Mouse (Mus musculus): ENCODE results near the gene Flnb.

The Flnb gene

DNA sequence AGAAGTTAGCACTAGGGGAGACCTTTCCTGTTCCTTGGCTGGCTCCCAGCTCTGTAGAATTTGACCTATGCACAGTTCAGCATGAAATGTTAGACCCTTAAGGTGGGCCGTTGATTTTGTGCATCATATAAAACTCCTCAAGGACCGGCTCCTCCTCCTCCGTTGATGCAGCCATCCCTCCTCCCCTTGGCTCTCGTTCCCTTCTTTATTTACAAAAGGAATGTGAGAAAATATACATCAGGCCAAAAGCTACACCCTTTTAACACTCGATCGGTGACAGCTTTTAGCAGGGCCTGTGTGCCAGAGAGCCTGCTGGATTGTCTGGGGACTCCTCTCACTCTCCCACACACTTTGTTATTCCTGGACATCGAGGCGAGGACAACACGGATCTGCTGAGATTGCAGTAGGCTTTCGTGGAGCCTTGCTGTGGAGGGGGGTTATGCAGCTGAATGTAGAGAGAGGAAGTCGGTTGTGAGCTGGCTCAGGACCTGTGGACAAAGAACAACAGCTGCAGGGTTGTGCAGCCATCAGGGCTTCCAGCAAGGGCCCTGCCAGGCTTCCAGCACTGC, 82.8 kb downstream of the Flnb start:
- DNase-seq (ENCODE audit: low spot score): no peak

GRCm38 (mm10) chr14:7901484-7902240, 83.9 kb downstream of the Flnb start:
- DNase-seq (ENCODE audit: low spot score): no peak

- no peak for DNase-seq (ENCODE audit: low spot score)
Measured at GRCm38 (mm10) chr14:7907058-7907457, 89.3 kb downstream of the Flnb start.

- no peak for DNase-seq (ENCODE audit: low spot score)
Measured at GRCm38 (mm10) chr14:7909472-7909871, 91.7 kb downstream of the Flnb start.

GRCm38 (mm10) chr14:7913842-7914241, 96.1 kb downstream of the Flnb start:
- peak; percentile 36 for DNase-seq (ENCODE audit: low spot score)

GRCm38 (mm10) chr14:7914461-7914860, 96.7 kb downstream of the Flnb start:
- DNase-seq (ENCODE audit: low spot score): no peak

- DNase-seq (ENCODE audit: low spot score): no peak
Measured at GRCm38 (mm10) chr14:7918150-7918991, 100.6 kb downstream of the Flnb start.

DNA sequence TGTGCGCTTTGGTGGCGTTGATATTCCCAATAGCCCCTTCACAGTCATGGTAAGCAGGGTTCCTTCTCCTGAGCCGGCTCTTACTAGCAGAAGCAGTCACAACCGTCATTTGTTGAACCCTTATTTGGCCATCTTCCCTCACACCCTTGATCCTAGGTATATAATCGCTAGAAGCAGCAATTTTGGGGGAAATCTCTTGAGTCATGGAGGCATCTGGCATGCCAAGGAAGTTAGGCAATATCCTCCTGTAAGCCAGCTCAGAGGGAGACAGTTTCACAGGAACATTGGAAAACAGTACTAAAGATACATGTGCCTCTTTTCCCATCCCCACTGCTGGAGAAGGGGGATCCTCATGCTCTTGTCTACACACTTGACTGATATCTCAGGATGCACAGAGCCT, 101.6 kb downstream of the Flnb start:
- DNase-seq (ENCODE audit: low spot score): no peak

DNA sequence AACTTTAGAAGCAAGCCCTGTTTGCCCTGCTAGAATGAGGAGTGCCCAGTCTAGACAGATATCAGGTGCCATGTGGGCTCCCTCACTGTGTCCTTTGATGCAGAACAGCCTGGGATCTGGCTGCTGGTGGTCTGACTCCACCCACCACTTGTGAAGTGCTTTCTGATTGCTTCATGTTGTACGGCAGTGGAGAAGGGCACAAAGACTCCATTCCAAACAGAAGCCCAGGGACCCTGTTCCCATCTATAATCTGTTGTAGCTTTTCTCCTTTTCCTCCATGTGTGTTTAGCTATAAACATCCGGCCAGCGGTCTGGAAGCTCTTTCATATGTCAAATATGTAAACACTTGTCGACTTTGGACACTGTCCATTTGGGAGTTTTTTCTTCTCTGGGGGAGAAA, 102.2 kb downstream of the Flnb start:
- DNase-seq (ENCODE audit: low spot score): no peak

DNA sequence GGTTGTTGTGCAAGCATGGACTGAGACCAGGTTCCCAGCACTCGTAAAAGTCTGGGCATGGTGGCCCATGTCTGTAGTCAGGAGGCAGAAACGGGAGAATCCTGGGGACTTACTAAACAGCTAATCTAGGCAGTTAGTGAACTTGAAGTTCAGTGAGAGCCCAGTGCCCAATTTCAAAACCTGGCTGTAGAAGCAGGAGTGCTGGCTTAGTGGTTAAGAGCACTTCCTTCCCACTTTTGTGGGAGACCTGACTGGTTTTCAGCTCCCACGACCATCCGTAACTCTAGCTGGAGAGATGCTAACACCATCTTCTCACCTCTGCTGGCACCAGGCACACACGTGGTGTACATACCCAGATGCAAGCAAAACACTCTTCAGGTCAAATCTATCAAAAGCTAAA, 103.7 kb downstream of the Flnb start:
- DNase-seq (ENCODE audit: low spot score): no peak

DNA sequence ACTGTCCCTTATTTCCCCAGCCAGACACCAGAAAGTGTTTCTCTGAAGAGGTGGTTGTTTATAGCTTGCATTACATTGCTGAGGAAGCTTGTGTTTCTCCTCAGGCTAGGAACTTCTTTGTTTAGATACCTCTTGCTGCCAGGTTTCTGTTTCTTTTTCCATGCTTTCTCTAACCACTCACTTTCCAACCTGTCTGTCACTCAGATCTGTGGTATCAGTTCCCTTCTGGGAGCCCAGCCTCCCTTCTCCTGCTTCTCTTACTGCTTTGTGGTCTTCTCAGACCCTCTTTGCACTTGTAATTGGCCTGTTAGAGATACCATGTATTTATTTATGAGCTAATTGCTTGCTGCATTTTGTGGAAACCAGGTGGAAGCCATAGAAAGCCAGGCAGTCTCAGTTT, 105.9 kb downstream of the Flnb start:
- no peak for DNase-seq (ENCODE audit: low spot score)

GRCm38 (mm10) chr14:7928362-7928761, 110.6 kb downstream of the Flnb start:
- DNase-seq (ENCODE audit: low spot score): no peak

GRCm38 (mm10) chr14:7929029-7929428, 111.3 kb downstream of the Flnb start:
- no peak for DNase-seq (ENCODE audit: low spot score)

GRCm38 (mm10) chr14:7932151-7932550, 114.4 kb downstream of the Flnb start:
- no peak for DNase-seq (ENCODE audit: low spot score)

DNA sequence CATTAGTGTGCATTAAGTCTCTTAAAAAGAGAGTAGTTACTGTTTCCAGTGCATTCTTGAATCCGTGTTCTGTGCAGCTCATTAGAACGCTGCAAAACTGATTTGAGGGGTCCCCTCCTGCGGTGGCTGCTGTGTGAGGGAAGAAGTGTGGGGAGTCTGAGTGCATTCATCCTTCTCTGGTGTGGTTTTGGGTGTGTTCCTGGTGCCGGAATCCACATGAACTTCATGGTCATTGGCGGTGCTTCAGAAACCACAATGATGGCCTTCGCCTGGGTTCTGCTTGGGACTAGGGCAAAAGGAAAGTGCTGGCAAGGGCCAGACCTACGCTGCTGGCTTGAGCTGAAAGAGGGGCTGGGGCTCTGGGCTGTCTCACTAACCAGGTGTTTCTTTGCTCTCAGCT, 116.4 kb downstream of the Flnb start:
- DNase-seq (ENCODE audit: low spot score): no peak

DNA sequence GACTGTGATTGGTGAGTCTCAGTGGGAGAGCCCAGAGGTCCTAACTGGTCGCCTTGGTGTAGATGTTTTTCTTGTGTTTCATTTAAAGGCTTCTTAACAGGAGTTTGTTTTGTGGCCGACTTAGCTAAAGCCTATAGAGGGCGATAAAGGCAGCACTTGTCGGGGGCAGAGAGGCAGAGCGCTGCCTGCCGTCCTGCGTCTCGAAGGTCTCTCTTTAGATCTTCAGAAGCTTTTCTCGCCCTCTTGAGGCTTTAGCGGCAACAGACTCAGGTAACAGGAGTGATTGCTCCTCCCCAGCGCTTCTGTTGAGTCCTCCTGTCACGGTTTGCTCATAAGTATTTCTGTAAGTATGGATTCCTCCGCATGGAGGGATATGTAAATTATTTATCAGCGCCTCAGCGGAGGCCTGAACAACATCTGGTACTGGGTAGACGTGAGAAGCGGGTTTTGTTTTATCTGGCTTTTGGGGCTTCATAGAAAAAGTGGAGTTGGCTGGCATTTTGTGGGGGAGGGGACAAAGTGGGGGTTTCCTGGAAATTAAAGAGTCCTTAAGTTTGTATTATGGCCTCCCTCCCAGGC, 119.4 kb downstream of the Flnb start:
- no peak for DNase-seq (ENCODE audit: low spot score)

DNA sequence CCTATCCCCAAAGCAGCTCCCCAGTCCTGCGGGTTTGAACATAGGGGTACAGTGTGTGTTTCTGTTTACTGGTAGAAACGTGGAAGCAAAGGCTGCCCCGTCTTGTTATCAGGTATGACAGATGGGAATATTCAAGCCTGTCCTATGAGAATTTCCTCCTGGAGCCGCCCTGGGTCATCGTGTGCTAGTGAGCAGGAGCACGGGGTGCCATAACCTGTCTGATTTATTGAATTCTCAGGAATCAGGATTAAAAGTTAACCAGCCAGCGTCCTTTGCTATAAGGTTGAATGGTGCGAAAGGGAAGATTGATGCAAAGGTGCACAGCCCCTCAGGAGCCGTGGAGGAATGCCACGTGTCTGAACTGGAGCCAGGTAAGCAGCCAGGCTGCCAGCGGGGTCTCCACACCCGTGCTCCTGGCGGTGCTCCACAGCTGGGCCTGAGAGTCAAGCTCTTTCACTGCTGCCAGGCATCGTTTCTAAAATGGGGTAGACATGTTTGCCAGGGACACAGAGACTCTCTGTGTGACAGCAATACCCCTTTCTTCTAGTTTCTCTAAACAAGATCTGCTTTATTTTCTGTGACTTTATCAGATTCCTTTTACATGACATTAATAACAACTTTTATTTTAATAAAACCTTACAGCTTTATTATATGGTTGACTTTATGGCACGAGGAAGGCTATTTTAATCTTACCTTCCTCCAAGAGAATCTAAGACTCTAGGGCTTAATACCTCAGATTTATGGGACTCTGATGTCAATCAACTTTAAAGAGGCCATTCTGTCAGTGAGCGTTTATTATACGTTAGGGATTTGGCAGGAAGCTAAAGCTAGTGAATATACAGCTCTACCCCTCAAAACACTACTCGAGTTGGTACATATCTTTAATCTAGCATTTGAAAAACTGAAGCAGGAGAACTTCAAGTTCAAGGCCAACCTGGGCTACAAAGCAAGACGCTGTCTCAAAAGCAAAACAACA, 121.3 kb downstream of the Flnb start:
- no peak for DNase-seq (ENCODE audit: low spot score)

DNA sequence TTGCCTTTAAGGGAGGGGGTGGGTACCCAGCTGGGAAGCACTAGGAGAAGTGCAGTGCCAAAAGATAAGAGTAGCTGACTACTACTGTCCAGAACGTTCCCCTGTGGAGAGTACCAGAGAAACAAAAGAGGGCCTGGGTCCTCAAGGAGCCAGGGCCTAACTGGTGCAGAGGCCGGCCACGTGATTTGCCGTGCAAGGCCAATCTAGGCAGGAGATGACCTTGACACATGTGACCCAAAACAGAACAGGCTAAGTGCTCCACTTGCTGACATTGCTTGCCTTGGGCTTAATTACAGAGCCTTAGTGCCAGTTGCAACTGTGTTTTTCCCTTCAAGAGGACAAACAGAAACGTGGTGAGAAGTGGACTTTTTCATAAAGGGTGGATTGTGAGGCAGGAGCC, 123.7 kb downstream of the Flnb start:
- no peak for DNase-seq (ENCODE audit: low spot score)

- DNase-seq (ENCODE audit: low spot score): no peak
Measured at GRCm38 (mm10) chr14:7943101-7943800, 125.5 kb downstream of the Flnb start.

GRCm38 (mm10) chr14:7943801-7944135, 126.0 kb downstream of the Flnb start:
- no peak for DNase-seq (ENCODE audit: low spot score)
